Mouse (Mus musculus): Measurements from ENCODE around the gene Trim31. TPM values are rescaled to one million over a fixed set of nuclear protein-coding genes. Genes with fewer than 3 reads are reported as not detected.

Trim31 gene
- polyA plus RNA-seq, 1 experiment from 2014 or later, result not detected

Other genes starting within 250 kb of the Trim31 start
- not detected in 2 replicates for gene H2-M1, start 225.9 kb upstream of the Trim31 start, polyA plus RNA-seq (2015; fragmentation: Nextera tagmentation; extraction: Ambion mirVana)
- gene H2-M10.5, start 125.2 kb upstream of the Trim31 start, polyA plus RNA-seq (2015; fragmentation: Nextera tagmentation; extraction: Ambion mirVana), result not detected in 2 replicates
- gene H2-M10.6, start 85.9 kb upstream of the Trim31 start, polyA plus RNA-seq (2015; fragmentation: Nextera tagmentation; extraction: Ambion mirVana), result not detected in 2 replicates
- gene Trim26, start 61.0 kb upstream of the Trim31 start, polyA plus RNA-seq (2015; fragmentation: Nextera tagmentation; extraction: Ambion mirVana), result 12.1 and 12.4 TPM in 2 replicates
- 0.22 and 0.34 TPM in 2 replicates for gene Trim15, start 30.9 kb upstream of the Trim31 start, polyA plus RNA-seq (2015; fragmentation: Nextera tagmentation; extraction: Ambion mirVana)
- 286 and 323 TPM in 2 replicates for gene Trim10, start 28.5 kb upstream of the Trim31 start, polyA plus RNA-seq (2015; fragmentation: Nextera tagmentation; extraction: Ambion mirVana)
- 0.17 TPM in 1 of 2 replicates, not detected in the other for gene Trim40, start 8.0 kb upstream of the Trim31 start, polyA plus RNA-seq (2015; fragmentation: Nextera tagmentation; extraction: Ambion mirVana)
- not detected in 2 replicates for gene Rnf39, start 44.8 kb downstream of the Trim31 start, polyA plus RNA-seq (2015; fragmentation: Nextera tagmentation; extraction: Ambion mirVana)
- 38.7 and 40.1 TPM in 2 replicates for gene Ppp1r11, start 53.6 kb downstream of the Trim31 start, polyA plus RNA-seq (2015; fragmentation: Nextera tagmentation; extraction: Ambion mirVana)
- 31.7 and 31.8 TPM in 2 replicates for gene Znrd1, start 60.4 kb downstream of the Trim31 start, polyA plus RNA-seq (2015; fragmentation: Nextera tagmentation; extraction: Ambion mirVana)
- 3.5 and 4.8 TPM in 2 replicates for gene Znrd1as, start 60.5 kb downstream of the Trim31 start, polyA plus RNA-seq (2015; fragmentation: Nextera tagmentation; extraction: Ambion mirVana)
- not detected in 2 replicates for gene 2410137M14Rik, start 83.1 kb downstream of the Trim31 start, polyA plus RNA-seq (2015; fragmentation: Nextera tagmentation; extraction: Ambion mirVana)
- not detected in 2 replicates for gene H2-M5, start 91.4 kb downstream of the Trim31 start, polyA plus RNA-seq (2015; fragmentation: Nextera tagmentation; extraction: Ambion mirVana)
- 4.6 TPM in 2 replicates for gene Zfp57, start 103.0 kb downstream of the Trim31 start, polyA plus RNA-seq (2015; fragmentation: Nextera tagmentation; extraction: Ambion mirVana)
- not detected in 2 replicates for gene Mog, start 125.3 kb downstream of the Trim31 start, polyA plus RNA-seq (2015; fragmentation: Nextera tagmentation; extraction: Ambion mirVana)
- 0.43 and 0.51 TPM in 2 replicates for gene Gabbr1, start 147.8 kb downstream of the Trim31 start, polyA plus RNA-seq (2015; fragmentation: Nextera tagmentation; extraction: Ambion mirVana)
- gene Olfr90, start 190.4 kb downstream of the Trim31 start, polyA plus RNA-seq (2015; fragmentation: Nextera tagmentation; extraction: Ambion mirVana), result not detected in 2 replicates
- gene Olfr91, start 200.2 kb downstream of the Trim31 start, polyA plus RNA-seq (2015; fragmentation: Nextera tagmentation; extraction: Ambion mirVana), result not detected in 2 replicates
- not detected in 2 replicates for gene Olfr92, start 222.0 kb downstream of the Trim31 start, polyA plus RNA-seq (2015; fragmentation: Nextera tagmentation; extraction: Ambion mirVana)